Mouse (Mus musculus) testis, adult 2 months (tissue): ENCODE data around the gene Aurkaip1.

Experiments
- CTCF ChIP-seq: fragments of 200-500 bp; IDR thresholded peaks from 2 replicates; pipeline ENCODE4 v1.5.1; 2012; ENCODE audit warnings: low read depth, mild to moderate bottlenecking, inconsistent platforms, low read length, moderate library complexity; ENCODE audit not compliant: control insufficient read depth, insufficient read depth, insufficient replicate concordance
- POLR2A ChIP-seq: fragments of 200-500 bp; IDR thresholded peaks from 2 replicates; pipeline ENCODE4 v1.6.1; 2012; ENCODE audit warnings: low read depth, mild to moderate bottlenecking, inconsistent platforms, low read length, moderate library complexity; ENCODE audit not compliant: control insufficient read depth

GRCm38 (mm10) chr4:155817533-155817932 lies 13.5 kb upstream of the Aurkaip1 start:
- no peak for TF ChIP-seq CTCF
- no peak for TF ChIP-seq POLR2A
